Mouse (Mus musculus) bone marrow macrophage, adult 2 months (primary cell): ENCODE data around the gene Nova1. TPM values are rescaled to one million over a fixed set of nuclear protein-coding genes. Genes with fewer than 3 reads are reported as not detected.

Experiments used
- H3K27ac ChIP-seq: 2 replicates; pipeline ENCODE4 v1.5.1; 2012; ENCODE audit warnings: low read depth, low read length; ENCODE audit not compliant: insufficient read depth
- H3K4me1 ChIP-seq: 2 replicates; pipeline ENCODE4 v1.6.1; 2012; ENCODE audit warnings: low read length; ENCODE audit not compliant: control insufficient read depth, insufficient read depth
- H3K4me3 ChIP-seq: 2 replicates; pipeline ENCODE4 v1.5.1; 2012; ENCODE audit warnings: mild to moderate bottlenecking, low read length, moderate library complexity; ENCODE audit not compliant: insufficient read depth
- CTCF ChIP-seq: IDR thresholded peaks from 2 replicates; pipeline ENCODE4 v1.5.1; 2012; ENCODE audit warnings: low read depth, mild to moderate bottlenecking, low read length, moderate library complexity
- POLR2A ChIP-seq: IDR thresholded peaks from 2 replicates; pipeline ENCODE4 v1.6.1; 2012; ENCODE audit warnings: mild to moderate bottlenecking, low read depth, low read length, borderline replicate concordance
- polyA plus RNA-seq: library from polyadenylated mRNA; stranded (reverse); fragments of >200 nt; gene quantifications from 2 replicates; pipeline ENCODE4 v1.2.4, GENCODE M21; 2012; ENCODE audit not compliant: missing spikeins, insufficient read depth, insufficient read length

The Nova1 gene
- polyA plus RNA-seq, 1 experiment, result 0.21 TPM

DNA sequence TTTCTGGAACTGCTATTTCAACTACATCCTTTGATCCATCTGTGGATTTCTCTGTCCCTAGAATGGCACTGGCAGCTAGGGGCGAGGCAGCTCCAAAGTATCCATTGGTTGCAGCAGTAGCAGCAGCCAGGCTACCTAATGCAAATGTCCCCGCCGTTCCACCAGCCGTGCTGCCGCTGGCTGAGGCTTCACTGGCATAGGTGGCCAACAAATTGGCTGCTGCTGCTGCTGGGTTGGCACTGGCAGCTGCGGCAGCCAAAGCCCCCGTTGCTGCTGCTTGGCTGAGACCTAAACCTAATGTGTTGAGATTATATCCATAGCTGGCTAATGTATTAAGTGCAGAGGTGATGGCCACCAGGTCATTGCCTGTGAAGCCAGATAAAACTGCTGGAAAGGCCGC, 118.5 kb downstream of the Nova1 start:
- Histone ChIP-seq H3K4me1 (no peaks in the 10 kb centered on the region), H3K27ac (no peak overlapping the region), H3K4me3 (no peak overlapping the region)
- TF ChIP-seq POLR2A, result no peak
- no peak for TF ChIP-seq CTCF

DNA sequence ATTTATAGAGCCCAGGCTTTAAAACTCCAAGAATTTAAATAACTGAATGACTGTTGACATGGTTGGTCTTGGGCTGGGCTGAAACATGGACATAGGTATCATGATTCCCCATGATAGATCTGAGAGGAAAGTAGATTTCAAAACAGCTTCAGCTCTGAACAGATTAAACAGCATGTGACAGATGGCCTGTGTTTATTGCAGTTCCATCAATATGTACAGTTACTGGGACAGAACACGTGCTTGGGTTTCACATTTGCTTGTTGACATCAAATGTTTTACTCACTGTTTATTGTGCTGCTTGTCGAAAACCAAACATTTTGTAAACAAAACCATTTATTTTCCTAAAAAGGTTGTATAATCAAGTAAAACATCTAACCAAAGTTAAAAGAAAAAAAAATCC, 142.4 kb downstream of the Nova1 start:
- Histone ChIP-seq H3K27ac (no peak overlapping the region), H3K4me1 (no peaks in the 10 kb centered on the region), H3K4me3 (no peak overlapping the region)
- no peak for TF ChIP-seq CTCF
- no peak for TF ChIP-seq POLR2A

DNA sequence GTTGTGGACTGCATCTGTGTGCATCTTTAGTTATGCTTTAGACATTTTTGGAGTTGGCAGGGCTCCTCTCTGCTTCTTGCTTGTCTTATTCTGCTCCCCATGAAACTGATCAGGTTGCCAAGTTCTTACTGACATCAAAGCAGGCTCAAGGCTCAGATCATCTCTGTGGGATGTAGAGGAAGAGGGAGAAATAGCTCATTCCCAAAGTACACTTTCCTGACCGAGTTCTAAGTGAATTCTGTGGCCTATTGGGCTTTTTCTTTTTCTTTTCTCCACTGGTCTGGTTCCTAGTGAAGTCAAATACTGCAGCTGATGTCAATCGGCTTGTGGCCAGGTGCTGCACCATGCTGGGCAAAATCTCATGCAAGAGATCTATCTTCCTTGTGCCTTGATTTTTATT, 152.0 kb downstream of the Nova1 start:
- no peak for TF ChIP-seq CTCF
- no peak for TF ChIP-seq POLR2A
- H3K4me1 ChIP-seq, result no peaks in the 10 kb centered on the region
- no peak overlapping the region for H3K4me3 ChIP-seq
- no peak overlapping the region for H3K27ac ChIP-seq

DNA sequence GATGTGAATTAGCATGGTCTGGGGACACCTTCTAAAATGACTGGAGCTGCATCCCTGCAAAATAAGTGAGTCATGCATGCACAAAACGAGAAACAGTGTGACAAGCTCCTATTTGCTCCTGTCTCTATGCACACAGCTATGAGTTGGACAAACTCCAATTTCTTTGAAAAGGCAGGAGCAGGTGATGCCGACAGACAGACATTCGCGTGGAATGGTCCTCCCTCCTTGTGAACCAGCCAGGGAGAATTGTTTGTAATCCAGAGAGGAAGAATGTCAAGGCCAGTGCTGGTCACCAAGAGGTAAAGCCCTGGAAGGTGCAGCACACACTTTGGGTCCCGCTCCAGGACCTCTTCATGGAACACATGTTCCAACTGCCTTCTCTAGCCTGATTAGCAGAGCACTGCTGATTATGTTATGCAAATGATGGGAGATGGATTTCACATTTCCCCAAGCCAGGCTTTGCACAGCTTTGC, 172.6 kb downstream of the Nova1 start:
- no peak overlapping the region for H3K27ac ChIP-seq
- TF ChIP-seq POLR2A (no peak), CTCF (no peak)
- H3K4me1 ChIP-seq, result no peaks in the 10 kb centered on the region
- no peak overlapping the region for H3K4me3 ChIP-seq

DNA sequence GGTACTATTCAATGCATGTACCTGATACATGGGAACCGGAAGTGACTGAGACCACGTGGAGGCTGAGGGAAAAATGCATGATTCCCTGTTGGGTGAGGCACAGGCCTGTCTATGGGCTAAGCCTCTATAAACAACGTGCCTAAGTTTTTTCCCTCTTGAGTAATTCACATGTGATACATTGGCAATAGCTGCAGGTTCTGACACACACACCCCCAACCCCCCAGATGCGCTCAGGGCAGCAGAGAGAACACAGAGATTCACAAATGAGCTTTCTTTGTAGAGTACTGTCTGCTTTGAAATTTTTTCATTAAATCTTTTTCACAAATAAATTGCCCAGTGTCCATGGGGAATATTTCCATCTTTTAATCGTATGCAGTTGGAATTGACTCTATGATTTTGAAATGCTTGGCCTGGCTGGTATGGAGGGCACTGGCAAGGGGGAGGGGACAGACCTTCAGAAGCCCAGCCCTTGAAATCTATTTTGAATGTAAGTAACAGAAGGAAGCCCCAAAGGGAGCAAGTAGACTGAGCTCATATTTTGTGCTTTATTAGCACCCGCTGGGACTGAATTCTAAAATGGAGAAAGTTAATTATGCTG, 173.3 kb downstream of the Nova1 start:
- Histone ChIP-seq H3K4me1 (no peaks in the 10 kb centered on the region), H3K27ac (no peak overlapping the region), H3K4me3 (no peak overlapping the region)
- TF ChIP-seq POLR2A (no peak), CTCF (no peak)
